Mouse (Mus musculus) R1 (cell line): ENCODE data around the gene Gm4353.
"Not testable (repeated sequence)": the region's sequence is repeated elsewhere in the genome, so short reads cannot be mapped to it uniquely, and the experiment has no call there.

Source experiments
- DNase-seq: peaks from one replicate; pipeline ENCODE4 v3.0.0-alpha.2; 2018; ENCODE audit warnings: low read depth, low spot score

The Gm4353 gene

DNA sequence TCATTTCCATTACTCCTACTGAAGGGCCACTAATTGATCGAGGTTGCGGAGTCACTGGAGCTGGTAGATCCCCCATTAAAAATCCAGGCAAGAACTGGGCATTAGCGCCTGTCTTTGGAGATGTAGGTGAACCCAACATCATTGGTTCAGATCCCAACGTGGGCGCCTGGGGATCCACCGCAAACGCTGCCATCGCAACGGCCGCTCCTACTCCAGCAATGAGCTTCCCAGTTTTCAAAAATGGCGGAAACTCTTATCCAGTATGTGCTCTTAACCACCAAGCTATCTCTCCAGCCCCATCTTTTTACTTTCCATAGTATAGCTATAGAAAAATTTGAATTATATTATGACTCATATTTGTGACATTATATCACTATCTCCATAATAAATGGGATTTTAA lies at the start of gene Gm4353:
Gene Gm4353 (minus strand): TSS at position 270 of the 400 bp plus-strand sequence.
- not testable (repeated sequence) for DNase-seq

DNA sequence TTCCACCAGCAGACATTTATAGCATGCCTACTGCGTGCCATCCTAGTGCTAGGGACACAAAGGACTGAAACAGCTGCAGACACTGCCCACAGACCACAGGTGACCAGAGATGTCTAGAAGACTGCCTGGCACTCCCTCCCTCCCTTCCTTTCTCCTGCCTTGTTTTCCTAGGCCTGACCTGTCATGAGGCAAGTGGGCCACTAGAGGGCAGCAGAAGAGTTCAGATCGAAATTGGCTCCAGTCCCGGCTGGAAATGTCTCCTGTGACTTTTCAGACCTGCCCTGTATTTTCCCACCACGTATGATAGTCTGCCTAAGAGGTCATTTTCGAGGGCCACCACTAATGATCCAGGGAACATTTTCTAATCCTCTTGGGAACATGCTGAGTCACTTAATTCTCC lies 47.6 kb upstream of the Gm4353 start:
- peak; percentile 84 for DNase-seq

DNA sequence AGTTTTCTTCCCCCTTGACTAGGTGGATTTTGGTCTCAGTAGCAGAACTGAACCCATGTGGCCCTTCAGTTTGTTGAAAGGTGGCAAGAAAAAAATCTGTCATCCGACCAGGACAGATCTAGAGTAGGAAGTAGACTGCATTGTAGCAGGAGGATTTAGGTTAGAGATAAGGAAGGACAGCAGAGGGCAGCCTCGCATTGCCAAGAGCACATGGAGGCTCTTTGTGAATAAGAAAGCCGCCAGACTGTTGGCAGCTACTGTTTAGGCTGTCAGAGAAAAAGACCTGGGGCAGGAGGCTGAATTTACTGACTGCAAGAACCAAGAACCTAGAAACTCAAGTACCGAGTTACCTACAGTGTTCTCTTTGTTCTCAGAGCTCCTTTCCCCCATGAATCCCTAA lies 47.0 kb upstream of the Gm4353 start:
- no peak for DNase-seq

DNA sequence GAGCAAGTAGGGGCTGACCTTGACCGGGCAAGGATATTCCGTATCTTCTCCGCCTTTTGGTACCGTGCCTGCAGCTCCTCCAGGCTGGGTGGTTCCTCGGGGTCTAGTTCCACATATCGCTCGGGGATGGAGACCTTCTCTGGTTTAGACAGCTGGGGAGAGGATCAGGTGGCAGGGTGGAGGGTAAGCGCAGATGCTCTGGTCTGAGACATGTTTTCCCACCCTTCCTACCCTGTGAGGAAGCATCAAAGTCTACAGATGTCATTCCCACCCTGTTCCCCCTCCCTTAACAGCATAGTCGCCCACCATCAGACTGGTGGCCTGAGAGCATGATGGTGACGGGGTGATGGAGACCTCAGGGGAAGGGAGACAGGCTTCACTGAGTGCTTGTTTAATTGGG lies 44.9 kb upstream of the Gm4353 start:
- DNase-seq: no peak

DNA sequence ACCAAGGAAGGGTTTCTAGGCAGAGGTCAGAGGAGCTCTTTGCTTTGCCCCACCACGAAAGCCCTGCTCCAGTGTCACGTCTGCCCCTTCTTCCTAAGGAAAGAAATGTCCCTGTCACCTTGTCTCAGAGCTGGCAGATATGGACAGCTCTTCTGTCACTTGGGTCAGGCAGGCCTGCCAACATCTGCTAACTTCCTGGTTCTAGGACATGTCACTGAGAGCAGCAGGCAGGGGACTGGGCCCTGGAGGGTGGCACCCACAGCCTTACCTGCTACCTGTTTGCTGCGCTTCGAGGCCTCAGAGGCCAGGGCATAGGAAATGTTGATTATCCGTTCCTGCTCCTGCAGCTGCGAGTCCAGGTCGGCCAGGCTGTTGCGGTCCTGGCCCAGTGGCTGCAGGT lies 43.9 kb upstream of the Gm4353 start:
- DNase-seq: no peak

DNA sequence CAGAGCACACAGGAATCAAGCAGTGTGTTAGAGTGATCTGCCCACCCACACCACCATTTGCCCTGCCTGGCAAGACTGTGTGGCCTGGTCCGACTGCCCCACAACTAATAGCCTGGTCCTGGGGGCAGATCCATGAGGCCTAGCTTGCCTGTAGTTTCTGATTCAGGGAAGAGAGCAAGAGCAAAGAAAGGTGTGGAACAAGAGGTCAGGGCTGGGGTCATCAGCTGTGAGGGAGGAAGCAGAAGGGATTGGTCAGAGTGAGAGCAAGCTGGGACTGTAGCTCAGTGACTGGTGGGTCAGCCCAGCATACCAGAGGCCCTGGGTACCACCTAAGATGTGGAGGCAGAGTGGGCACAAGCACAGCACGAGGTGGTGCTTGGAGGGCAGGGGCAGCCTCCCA lies 42.6 kb upstream of the Gm4353 start:
- DNase-seq: no peak

DNA sequence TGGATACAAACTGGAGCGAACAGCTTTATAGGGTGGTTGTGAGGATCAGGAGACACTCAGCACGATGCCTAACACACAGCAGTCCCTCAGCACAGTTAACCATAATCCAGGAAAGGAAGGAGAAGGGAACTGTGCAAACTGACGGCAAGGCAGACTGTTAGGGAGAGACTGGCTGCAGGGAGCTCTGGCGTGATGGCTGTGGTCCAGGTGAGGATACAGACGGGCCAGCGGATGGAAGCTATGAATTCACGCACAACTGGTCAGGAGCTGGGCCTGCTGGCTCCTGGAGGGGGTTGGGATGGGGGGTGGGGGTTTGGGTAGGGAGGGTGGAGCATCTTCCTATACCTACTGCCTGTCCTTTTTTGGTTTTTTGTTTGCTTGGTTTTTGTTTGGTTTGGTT lies 41.2 kb upstream of the Gm4353 start:
- no peak for DNase-seq

DNA sequence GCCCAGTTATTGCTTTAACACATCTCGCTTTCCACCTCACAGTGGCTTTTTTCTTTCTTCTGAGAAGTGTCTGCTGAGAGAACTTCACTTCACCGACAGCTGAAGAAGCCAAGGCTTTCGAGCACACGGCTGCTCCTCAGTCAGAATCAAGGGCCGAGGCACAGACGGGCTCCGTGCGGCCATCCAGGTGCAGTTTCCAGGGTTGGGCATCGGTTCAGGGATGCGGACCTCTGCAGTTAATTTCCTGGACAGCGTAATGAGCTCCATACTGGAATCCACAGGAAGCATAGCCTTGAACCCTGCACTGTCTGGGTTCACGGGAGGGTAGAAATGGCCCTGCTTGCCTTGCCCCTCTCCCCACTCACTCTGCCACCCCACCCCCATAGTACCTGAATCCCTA lies 39.6 kb upstream of the Gm4353 start:
- DNase-seq: no peak

DNA sequence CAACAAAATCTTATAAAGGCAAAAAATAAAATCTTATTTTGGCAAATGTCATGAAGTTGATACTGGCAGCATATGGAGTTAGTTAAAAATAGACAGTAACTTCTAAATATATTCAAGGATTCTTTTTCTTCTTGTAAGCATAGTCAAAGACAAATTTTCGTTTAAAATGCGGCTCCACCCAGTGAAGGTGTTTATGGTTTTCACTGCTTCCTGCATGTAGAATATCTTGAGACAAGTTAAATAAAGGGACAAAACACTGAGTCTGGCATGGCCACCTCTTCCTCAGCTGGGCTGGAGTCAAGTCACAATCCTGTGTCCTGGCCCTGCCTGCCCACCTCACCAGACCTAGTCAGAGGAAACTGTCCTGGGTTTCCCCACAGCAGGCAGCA lies 39.2 kb upstream of the Gm4353 start:
- no peak for DNase-seq

DNA sequence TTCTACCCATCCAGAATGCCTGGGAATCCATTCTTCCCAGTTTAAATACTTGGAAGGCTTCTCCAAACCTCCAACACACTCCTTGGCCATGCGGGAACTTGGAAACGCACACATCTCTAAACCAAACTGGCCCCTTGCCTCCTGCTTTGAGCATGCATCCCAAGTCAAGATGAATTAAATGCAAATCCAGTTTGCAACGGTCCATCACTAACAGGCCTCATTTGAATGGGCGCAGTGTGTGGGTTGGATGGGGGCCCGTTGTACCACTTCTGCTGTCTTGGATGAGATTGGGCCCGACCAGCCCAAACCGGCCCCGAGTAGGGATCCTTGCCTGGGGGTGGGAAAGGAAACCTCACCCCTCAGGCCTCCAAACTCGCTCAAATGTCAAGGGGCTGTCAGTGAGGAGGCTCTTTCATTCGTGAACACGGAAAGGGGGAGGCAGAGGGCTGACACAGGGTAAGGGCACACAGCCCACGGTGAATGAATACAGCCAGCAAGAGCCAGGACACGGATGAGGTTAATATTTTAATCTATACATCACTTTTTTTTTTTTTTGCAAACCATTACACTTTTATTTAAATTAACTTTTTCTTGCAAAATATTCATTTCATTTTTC lies 38.7 kb upstream of the Gm4353 start:
- peak; percentile 39 for DNase-seq

DNA sequence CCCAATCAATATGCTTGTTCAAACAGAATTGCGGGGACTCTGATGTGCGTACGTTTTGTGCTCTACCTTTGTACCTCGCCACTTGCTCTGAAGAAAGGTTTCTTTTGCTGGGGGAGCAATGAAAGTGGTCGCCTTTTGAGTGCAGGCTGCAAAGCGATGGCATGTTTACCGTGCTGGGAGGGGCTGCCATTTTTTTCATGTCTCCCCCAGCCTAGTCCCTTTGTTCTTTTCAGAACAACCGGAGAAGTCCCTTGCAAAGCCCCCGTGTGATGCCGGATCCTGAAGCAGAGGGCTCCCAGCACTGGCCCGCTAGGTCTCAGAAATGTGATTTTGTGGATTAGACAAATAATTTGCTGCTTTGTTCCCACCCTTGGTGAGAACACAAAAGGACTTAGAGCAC lies 36.8 kb upstream of the Gm4353 start:
- no peak for DNase-seq

DNA sequence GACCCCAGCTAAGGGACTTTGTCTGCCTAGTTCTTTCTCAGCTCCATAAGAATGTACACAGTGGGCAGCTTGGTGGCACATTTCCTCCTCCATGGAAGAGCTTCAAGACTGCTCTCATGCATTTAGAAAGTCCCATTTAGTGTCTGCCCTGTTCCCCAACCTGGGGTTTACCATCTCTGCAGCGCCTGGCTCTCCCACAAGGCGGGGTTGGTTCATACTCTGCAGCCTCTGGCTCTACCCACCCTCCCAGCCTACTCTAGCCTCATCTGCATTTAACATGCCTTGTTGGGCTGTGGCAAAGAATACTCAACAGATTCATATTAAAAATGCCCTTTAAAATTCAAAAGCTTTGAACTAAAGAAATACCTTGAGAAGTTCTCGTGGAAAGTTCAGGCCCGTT lies 36.3 kb upstream of the Gm4353 start:
- DNase-seq: peak; percentile 22

DNA sequence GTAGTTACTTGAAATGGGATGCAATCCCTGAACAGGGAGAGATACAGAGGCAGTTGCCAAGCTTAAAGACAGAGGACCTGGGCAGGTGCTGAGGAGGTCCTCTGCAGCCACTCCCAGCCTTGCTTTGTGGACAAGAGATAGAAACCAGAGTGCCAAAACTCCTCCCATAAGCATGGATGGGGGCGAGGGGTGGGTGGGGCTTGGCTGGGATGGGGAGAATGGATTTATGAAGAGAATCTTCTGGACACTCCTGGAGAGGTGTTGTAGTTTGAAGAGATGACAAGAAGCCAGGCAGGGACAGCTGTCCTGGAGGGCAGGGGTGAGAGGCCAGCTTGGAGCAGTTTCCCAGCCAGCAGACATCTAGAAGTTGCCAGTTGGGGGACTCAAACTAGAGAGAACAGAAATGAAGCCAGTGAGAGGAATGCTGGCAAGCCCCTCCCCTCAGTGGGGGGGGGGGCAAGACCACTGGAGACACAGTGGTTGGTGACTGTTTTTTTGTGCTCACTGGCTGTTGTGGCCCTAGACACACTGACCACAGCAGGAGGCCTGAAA lies 34.9 kb upstream of the Gm4353 start:
- no peak for DNase-seq

DNA sequence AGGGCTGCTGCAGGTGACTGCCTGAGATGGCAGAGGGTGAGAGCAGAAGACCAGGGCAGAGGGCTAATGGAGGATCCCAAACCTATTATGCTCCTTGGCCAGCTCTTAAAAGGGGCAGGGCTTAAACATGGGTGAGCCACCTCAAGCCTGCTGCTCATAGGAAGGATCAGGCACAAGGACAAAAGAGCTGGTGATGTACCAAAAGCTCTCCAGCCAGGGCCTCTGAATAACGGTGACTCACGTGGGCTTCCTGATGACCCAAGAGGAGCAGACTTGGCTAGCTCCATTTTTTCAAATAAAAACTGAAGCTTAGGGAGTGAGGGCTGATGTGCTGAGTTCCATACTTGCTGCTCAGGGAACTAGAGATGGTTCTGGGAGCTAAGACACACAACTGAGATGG lies 31.6 kb upstream of the Gm4353 start:
- DNase-seq: no peak

DNA sequence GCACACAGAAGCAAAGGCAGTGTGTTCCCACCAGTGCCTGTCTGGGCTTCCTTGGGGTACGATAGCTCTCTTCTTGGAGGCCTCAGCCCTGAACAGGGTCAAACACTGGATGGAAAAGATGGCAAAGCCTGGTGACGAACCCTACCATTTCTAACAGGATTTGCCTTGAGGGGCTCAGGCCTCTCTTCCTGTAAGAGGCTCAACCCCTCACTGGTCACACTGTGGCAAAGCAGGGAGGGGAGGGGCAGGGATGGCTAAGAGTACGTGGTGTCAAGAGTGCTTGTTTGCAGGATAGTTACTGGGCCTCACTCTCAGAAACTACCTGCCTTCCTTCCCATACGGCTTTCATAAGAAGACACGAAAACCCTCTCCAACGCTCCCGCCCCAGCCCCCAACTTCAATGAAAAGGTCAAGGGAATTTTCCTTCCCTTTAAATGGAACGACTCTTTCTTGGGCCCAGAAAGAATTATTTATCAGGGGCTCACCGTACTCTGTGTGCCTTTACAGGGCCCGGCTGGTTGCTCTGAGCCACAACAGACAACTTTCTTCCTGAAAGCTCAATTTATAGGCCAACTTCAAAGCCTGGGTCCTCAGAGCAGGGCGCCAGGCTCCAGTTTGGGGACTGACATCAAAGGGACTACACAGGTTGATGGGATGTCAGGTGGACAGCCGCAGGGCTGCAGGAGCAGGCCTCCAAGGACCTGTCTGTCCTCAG lies 30.9 kb upstream of the Gm4353 start:
- DNase-seq: no peak

DNA sequence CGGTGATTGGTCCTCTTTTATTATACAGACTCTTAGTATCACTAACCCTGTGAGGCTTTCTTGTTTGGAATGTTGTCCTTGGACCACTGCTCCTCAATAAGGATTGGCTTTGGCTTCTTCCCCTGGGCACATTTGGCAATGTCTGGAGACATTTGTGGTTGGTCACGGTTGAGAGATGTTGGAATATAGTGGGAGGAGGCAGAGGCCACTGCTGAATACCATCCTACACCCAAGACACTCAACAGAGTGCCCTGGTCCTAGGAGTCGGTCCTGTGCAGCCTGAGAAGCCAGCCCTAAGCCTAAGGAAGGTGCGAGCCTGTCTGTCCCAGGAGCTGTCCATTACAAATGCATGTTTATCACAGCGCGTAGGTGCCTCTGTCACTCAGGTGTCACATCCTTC lies 27.1 kb upstream of the Gm4353 start:
- DNase-seq: no peak

DNA sequence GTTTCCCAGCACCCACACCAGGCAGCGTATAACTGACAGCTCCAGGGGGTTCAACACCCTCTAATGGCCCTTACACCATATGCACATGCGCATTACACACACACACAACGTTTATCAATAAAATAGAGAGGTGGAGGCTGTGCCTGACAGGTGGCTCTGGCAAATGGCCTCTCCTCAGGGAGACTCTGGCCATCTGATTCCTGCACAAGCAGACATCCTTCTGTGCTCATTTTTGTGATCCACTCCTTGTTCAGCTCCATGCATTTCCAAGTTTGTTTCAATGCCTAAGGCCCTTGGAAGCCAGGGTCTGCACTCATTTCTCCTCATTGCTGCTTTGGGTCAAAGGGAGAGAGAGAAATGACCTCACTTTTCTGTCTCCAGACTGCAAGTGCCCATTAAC lies 26.2 kb upstream of the Gm4353 start:
- DNase-seq: no peak

DNA sequence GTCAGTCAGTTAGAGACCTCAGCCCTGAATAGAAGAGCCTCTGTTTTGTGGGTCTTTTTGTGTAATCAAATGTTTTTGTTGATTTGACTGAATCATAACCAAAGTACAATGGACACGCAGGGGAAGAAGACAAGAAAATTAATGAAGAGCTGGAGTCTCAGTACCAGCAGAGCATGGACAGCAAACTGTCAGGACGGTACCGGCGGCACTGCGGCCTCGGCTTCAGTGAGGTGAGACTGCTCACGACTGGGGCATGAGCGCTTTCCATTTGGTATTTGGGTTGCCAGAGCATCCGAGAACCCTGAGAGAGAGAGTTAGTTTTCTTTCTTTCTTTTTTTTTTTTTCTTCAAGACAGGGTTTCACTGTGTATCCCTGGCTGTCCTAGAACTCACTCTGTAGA lies 18.7 kb upstream of the Gm4353 start:
- DNase-seq: no peak

DNA sequence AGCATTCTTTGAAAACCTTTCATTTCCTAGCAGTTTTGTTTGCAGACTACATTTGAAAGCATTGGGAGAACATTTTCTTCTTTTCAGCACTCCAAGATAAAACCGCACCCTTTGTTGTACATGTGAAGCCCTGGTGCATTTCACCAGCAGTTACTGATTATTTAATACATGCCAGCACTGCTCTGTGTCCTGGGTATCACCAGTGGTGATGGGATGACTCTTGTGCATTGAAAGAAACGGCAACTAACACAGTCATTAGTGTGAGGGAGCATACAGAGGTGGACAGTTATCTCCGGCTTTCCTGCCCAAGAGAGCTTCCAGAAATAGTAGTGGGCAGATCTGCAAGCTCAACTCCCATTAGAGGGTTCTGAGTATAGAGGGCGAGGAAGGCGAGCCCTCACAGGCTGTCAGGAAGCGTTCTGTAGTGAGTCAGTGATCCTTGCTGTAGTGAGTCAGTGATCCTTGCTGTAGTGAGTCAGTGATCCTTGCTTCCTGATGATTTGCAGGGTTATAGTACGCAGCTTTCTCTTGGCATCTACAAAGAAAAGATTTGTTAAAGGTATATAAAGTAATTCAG lies 15.6 kb upstream of the Gm4353 start:
- no peak for DNase-seq

DNA sequence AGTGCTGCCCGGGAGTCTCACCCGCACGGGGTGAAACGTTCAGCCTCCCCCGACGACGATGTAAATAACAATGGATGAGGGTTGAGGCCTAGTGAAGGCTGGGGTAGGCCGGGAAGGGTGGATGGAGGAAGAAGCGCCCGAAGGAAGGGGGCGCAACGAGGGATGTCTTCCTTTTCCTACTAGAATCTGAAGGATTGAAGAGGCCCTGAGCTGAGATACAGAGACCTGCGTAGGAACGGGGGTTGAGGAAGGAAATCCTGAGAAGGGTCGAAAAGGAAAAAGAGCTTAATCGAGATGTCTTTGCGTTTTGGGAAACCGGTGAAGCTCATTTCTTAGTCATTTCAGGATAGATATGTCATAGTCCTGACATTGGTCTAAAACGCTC lies 9.0 kb upstream of the Gm4353 start:
- no peak for DNase-seq

DNA sequence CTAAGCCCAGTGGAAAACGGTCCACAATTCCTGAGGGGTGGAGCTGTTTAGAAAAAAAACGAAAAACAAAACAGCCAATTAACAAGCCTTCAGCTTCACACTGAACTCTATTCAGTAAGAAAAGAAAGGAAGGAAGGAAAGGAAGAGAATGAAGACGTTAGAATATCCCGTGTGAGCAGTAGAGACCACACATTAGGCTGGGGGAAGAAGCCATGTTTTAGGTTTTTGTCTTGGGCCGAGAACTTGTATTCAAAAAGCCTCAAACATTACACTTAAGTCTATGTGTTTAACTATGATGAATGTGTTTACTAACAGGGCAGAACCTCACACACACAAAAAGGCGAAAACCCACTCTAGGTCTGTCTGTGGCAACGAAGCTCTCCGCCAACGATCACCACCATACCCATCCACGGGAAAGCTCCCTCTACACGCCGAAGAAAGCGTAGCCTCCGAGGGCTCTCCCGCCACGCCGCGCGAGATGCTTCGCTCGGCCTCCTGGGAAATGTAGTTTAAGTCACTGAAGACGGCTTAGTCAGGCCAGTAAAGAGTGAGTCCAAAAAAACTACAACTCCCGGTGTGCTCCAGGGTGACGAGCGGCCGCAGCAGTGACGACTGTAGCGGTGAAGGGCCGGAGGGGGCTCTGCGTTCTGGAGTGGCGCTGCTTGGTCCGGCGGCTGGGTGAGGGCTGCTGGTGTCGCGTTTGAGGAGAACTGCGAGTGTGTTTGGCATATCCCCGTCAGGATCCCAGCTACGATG lies 8.5 kb upstream of the Gm4353 start:
- peak; percentile 98 for DNase-seq

DNA sequence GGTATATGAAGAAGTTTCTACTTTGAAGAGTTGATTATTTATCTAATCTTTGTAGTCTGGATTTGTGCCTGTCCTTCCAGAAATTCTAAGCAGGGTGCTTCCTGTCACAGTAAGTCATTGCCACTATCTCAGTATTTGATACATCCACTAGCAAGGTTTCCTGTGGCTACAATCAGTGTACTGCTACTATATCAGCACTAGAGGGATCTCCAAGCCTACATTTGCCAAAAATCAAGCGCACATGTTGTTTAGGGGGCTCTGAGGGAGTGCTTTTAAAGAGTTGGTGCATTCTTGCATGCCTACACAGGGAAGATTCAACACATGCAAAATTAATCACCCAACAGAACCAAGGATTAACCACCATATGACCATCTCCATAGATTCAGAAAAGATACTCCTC lies 23.7 kb downstream of the Gm4353 start:
- DNase-seq: peak; percentile 24
